Mouse (Mus musculus): ENCODE results near the gene Anxa8. TPM values are rescaled to one million over a fixed set of nuclear protein-coding genes. Genes with fewer than 3 reads are reported as not detected.

The Anxa8 gene
- 0.47 and 0.91 TPM in 2 replicates for polyA plus RNA-seq (2016; fragmentation: Nextera tagmentation; extraction: Ambion mirVana)

- no peak for DNase-seq (ENCODE audit: low spot score)
- H3K9me3 ChIP-seq (replicated peaks): no peaks in the 10 kb centered on the region
- no peaks in the 10 kb centered on the region for H3K4me1 ChIP-seq
- no peaks in the 10 kb centered on the region for H3K36me3 ChIP-seq
- no peak within 1 kb of the TSS for H3K27ac ChIP-seq (replicated peaks)
- H3K4me3 ChIP-seq: no peak within 1 kb of the TSS
- H3K27me3 ChIP-seq (ENCODE audit: low read depth, poor library complexity, severe bottlenecking): peaks cover 7% of the 10 kb centered on the region; the same call in 1 of the 2 replicates
- 83% methylated on average over 4 of the region's 4 CpGs for WGBS
Measured at GRCm38 (mm10) chr14:34085731-34086130, at the start of gene Anxa8. Anxa8 (plus strand) TSS chr14:34085981.

DNA sequence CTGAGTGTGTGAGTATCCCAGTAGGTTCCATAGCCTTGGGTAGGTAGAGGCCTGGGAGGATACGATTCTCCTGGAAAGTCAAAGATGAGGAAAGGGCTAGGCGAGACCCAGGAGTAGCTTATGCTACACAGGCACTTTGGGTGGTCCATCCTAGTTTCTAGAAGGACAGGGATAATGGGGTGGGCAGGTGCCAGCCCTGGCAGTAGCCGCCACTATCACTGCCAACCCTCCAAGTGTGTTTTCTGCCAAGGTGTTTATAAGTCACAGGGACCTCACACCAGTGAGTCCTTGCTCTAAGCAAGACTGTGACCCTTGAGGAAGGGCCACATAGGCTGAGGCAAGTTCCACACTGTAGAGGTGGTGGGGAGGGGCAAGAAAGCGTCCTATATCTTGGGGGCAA lies 44.5 kb upstream of the Anxa8 start:
- Histone ChIP-seq H3K36me3 (no peaks in the 10 kb centered on the region), H3K4me3 (no peak overlapping the region), H3K9me3 (replicated peaks) (no peaks in the 10 kb centered on the region), H3K27me3 (ENCODE audit: low read depth, poor library complexity, severe bottlenecking) (no peaks in the 10 kb centered on the region), H3K4me1 (0 out of 2 replicates have a peak, but pooled peaks cover 2% of the 10 kb centered on the region), H3K27ac (replicated peaks) (no peak overlapping the region)
- DNase-seq (ENCODE audit: low spot score): no peak
- WGBS: 79% methylated on average over 4 of the region's 4 CpGs

GRCm38 (mm10) chr14:34043341-34043740 lies 42.4 kb upstream of the Anxa8 start:
- no peak overlapping the region for H3K27ac ChIP-seq (replicated peaks)
- no peaks in the 10 kb centered on the region for H3K36me3 ChIP-seq
- no peak for DNase-seq (ENCODE audit: low spot score)
- no peak overlapping the region for H3K4me3 ChIP-seq
- no peaks in the 10 kb centered on the region for H3K27me3 ChIP-seq (ENCODE audit: low read depth, poor library complexity, severe bottlenecking)
- 70% methylated on average over 3 of the region's 3 CpGs for WGBS
- 0 out of 2 replicates have a peak, but pooled peaks cover 3% of the 10 kb centered on the region for H3K4me1 ChIP-seq
- no peaks in the 10 kb centered on the region for H3K9me3 ChIP-seq (replicated peaks)

- H3K36me3 ChIP-seq: no peaks in the 10 kb centered on the region
- 84% methylated on average over 5 of the region's 5 CpGs for WGBS
- H3K27ac ChIP-seq (replicated peaks): no peak overlapping the region
- H3K9me3 ChIP-seq (replicated peaks): no peaks in the 10 kb centered on the region
- H3K4me1 ChIP-seq: 0 out of 2 replicates have a peak, but pooled peaks cover 3% of the 10 kb centered on the region
- H3K4me3 ChIP-seq: no peak overlapping the region
- no peaks in the 10 kb centered on the region for H3K27me3 ChIP-seq (ENCODE audit: low read depth, poor library complexity, severe bottlenecking)
- DNase-seq (ENCODE audit: low spot score): no peak
Measured at GRCm38 (mm10) chr14:34050101-34050779, 35.5 kb upstream of the Anxa8 start.

- no peaks in the 10 kb centered on the region for H3K27me3 ChIP-seq (ENCODE audit: low read depth, poor library complexity, severe bottlenecking)
- 97% methylated on average over 6 of the region's 6 CpGs for WGBS
- H3K36me3 ChIP-seq: no peaks in the 10 kb centered on the region
- DNase-seq (ENCODE audit: low spot score): no peak
- no peak within 1 kb of the TSS for H3K4me3 ChIP-seq
- no peaks in the 10 kb centered on the region for H3K4me1 ChIP-seq
- no peaks in the 10 kb centered on the region for H3K9me3 ChIP-seq (replicated peaks)
- no peak within 1 kb of the TSS for H3K27ac ChIP-seq (replicated peaks)
Measured at GRCm38 (mm10) chr14:34052516-34052915, 33.3 kb upstream of the Anxa8 start, which contains the start of gene Antxrl. Antxrl (plus strand) TSS chr14:34052707.

DNA sequence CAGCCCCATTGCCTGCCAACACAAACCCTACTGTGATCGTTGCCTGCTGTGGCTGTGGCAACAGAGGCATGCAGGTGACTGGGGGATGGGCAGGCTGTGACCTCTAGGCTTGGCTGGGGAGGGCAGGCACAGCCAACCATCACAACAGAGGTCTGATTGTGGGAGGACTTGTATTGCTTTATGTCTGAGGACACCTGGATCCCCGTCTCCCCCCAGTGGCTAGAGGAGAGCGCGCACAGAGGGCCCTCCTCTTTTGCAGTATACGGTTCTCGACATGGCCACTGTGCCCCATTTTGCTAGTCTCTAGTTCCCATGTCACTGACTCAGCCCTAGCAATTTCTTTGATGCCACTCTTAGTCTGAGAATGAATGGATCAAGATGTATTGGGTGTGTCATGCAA lies 14.1 kb upstream of the Anxa8 start:
- no peak overlapping the region for H3K27ac ChIP-seq (replicated peaks)
- no peaks in the 10 kb centered on the region for H3K9me3 ChIP-seq (replicated peaks)
- no peaks in the 10 kb centered on the region for H3K27me3 ChIP-seq (ENCODE audit: low read depth, poor library complexity, severe bottlenecking)
- H3K36me3 ChIP-seq: no peaks in the 10 kb centered on the region
- DNase-seq (ENCODE audit: low spot score): no peak
- H3K4me3 ChIP-seq: no peak overlapping the region
- 72% methylated on average over 6 of the region's 6 CpGs for WGBS
- no peaks in the 10 kb centered on the region for H3K4me1 ChIP-seq

DNA sequence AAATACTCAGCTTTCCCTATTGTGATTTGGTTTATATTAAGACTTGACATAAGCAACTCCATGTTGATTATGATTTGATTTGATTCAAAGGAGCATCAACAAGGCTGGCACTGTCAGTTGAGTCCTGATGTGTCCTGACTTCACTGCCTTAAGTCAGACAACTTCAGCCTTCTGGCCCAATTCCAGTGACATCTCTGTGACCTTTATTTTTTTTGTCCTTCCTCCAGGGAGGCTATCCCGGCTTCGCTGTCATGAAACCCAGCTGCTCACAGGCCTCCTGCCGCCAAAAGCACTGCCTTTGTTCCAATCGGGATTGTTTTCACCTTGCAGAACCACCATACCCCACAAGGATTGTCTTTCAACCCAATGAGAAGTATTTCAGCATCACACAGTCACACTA lies 10.4 kb upstream of the Anxa8 start:
- no peak overlapping the region for H3K4me3 ChIP-seq
- no peaks in the 10 kb centered on the region for H3K36me3 ChIP-seq
- no peak for DNase-seq (ENCODE audit: low spot score)
- H3K4me1 ChIP-seq: no peaks in the 10 kb centered on the region
- no peak overlapping the region for H3K27ac ChIP-seq (replicated peaks)
- no peaks in the 10 kb centered on the region for H3K27me3 ChIP-seq (ENCODE audit: low read depth, poor library complexity, severe bottlenecking)
- WGBS: 57% methylated on average over 4 of the region's 4 CpGs
- no peaks in the 10 kb centered on the region for H3K9me3 ChIP-seq (replicated peaks)

DNA sequence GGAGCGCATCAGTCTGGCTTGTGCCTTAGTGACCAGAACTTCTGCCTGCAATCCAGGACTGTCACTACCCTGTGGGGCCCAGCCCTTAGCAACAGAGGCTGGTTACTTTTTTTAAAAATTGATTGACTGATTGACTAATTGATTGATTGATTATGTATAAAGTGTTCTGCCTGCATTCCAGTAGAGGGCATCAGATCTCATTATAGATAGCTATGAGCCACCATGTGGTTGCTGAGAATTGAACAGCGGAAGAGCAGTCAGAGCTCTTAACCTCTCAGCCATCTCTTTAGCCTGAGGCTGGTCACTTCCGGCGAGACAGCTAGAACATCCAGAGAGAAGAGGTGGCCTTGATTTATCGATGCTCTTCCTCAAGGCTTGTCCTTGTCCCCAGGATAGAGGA lies 8.6 kb upstream of the Anxa8 start:
- H3K4me1 ChIP-seq: 0 out of 2 replicates have a peak, but pooled peaks cover 2% of the 10 kb centered on the region
- DNase-seq (ENCODE audit: low spot score): no peak
- 75% methylated on average over 5 of the region's 5 CpGs for WGBS

DNA sequence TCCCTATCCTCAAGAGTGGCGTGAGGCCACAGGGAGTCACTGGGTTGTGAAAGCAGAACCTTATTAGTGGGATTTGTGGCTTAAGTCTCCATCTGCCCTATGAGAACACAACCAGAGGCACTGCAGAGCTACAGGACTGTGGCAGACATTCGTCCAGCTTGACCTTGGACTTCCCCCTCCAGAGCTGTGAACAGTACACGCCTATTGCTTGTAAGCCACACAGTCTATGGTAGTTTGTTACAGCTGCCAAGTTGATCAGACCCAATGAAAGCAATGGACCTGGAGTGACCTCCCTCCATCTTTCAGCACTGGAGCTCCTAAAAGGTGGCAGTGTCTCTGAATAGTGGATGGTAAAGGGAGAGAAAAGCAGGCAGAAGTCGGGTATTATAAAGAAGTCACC lies 7.5 kb upstream of the Anxa8 start:
- Histone ChIP-seq H3K4me3 (no peak overlapping the region), H3K4me1 (0 out of 2 replicates have a peak, but pooled peaks cover 2% of the 10 kb centered on the region), H3K9me3 (replicated peaks) (no peaks in the 10 kb centered on the region), H3K27me3 (ENCODE audit: low read depth, poor library complexity, severe bottlenecking) (peaks cover 7% of the 10 kb centered on the region; the same call in 1 of the 2 replicates), H3K27ac (replicated peaks) (no peak overlapping the region), H3K36me3 (no peaks in the 10 kb centered on the region)
- DNase-seq (ENCODE audit: low spot score): no peak
- WGBS: 82% methylated on average over 4 of the region's 4 CpGs

More for the DNA sequence above, 8.6 kb upstream of the Anxa8 start:
- Histone ChIP-seq H3K9me3 (replicated peaks) (no peaks in the 10 kb centered on the region), H3K4me3 (no peak overlapping the region), H3K27ac (replicated peaks) (no peak overlapping the region), H3K36me3 (no peaks in the 10 kb centered on the region), H3K27me3 (ENCODE audit: low read depth, poor library complexity, severe bottlenecking) (peaks cover 7% of the 10 kb centered on the region; the same call in 1 of the 2 replicates)

- DNase-seq (ENCODE audit: low spot score): peak; percentile 81
- Histone ChIP-seq H3K36me3 (no peaks in the 10 kb centered on the region), H3K27ac (replicated peaks) (no peak overlapping the region), H3K4me1 (0 out of 2 replicates have a peak, but pooled peaks cover 2% of the 10 kb centered on the region), H3K9me3 (replicated peaks) (no peaks in the 10 kb centered on the region), H3K27me3 (ENCODE audit: low read depth, poor library complexity, severe bottlenecking) (peaks cover 7% of the 10 kb centered on the region; the same call in 1 of the 2 replicates), H3K4me3 (no peak overlapping the region)
- 7% methylated on average over 11 of the region's 11 CpGs for WGBS
Measured at GRCm38 (mm10) chr14:34080321-34080997, 5.3 kb upstream of the Anxa8 start.

- Histone ChIP-seq H3K36me3 (no peaks in the 10 kb centered on the region), H3K27ac (replicated peaks) (no peak overlapping the region)
- 75% methylated on average over 4 of the region's 4 CpGs for WGBS
Measured at GRCm38 (mm10) chr14:34086806-34087205, 1.0 kb downstream of the Anxa8 start.

DNA sequence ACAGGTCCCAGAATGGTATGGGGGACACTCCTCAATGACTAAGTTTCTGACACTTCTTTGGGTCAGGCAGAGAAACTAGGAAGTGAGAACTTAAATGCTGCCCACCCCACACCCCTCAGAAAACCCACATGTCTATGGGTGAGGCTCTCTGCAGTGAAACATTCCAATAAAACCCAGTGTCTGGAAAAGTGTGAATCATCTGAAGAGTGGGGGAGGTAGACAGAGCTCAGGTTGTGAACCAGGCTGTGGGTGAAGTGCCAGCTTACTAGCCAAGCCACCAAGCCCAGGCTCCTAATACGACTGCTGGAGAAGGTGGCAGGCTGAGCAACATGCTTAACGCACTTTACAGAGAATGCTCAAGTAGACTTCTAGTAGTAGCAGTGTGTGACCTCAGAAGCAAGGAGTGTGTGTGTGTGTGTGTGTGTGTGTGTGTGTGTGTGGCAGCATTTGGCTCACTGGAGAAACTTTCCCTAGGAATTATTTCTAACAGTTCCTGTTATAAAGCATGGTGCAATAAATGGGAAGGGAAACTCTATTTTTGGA lies 2.1 kb downstream of the Anxa8 start:
- H3K27ac ChIP-seq (replicated peaks): no peak overlapping the region
- H3K4me1 ChIP-seq: no peaks in the 10 kb centered on the region
- no peaks in the 10 kb centered on the region for H3K36me3 ChIP-seq
- no peaks in the 10 kb centered on the region for H3K9me3 ChIP-seq (replicated peaks)
- H3K4me3 ChIP-seq: no peak overlapping the region
- no peak for DNase-seq (ENCODE audit: low spot score)
- no peaks in the 10 kb centered on the region for H3K27me3 ChIP-seq (ENCODE audit: low read depth, poor library complexity, severe bottlenecking)
- 91% methylated on average over 2 of the region's 2 CpGs for WGBS

More at GRCm38 (mm10) chr14:34086806-34087205, 1.0 kb downstream of the Anxa8 start:
- H3K4me1 ChIP-seq: no peaks in the 10 kb centered on the region
- H3K9me3 ChIP-seq (replicated peaks): no peaks in the 10 kb centered on the region
- no peak overlapping the region for H3K4me3 ChIP-seq
- no peak for DNase-seq (ENCODE audit: low spot score)
- no peaks in the 10 kb centered on the region for H3K27me3 ChIP-seq (ENCODE audit: low read depth, poor library complexity, severe bottlenecking)

- WGBS: 89% methylated on average over 8 of the region's 8 CpGs
- no peaks in the 10 kb centered on the region for H3K36me3 ChIP-seq
- H3K9me3 ChIP-seq (replicated peaks): no peaks in the 10 kb centered on the region
- H3K27ac ChIP-seq (replicated peaks): no peak overlapping the region
- DNase-seq (ENCODE audit: low spot score): no peak
- no peaks in the 10 kb centered on the region for H3K4me1 ChIP-seq
- H3K4me3 ChIP-seq: no peak overlapping the region
- no peaks in the 10 kb centered on the region for H3K27me3 ChIP-seq (ENCODE audit: low read depth, poor library complexity, severe bottlenecking)
Measured at GRCm38 (mm10) chr14:34089796-34090195, 4.0 kb downstream of the Anxa8 start.
